Mouse (Mus musculus) intestine, embryonic 14.5 days (tissue): ENCODE measurements around the gene Xpnpep1. TPM values are rescaled to one million over a fixed set of nuclear protein-coding genes. Genes with fewer than 3 reads are reported as not detected.

Source experiments
- ATAC-seq: fragments of 200-750 bp; cut with Nextera tagmentation; replicated peaks from 2 replicates; pipeline ENCODE4 v1.8.0; 2017; ENCODE audit warnings: low read depth, moderate number of reproducible peaks, moderate TSS enrichment, moderate library complexity; ENCODE audit not compliant: low FRiP score, low TSS enrichment
- DNase-seq: peaks from one replicate; pipeline ENCODE4 v3.0.0-alpha.2; 2018; ENCODE audit warnings: low spot score
- H3K27ac ChIP-seq: fragments of 300-500 bp; sonication (generic); 2 replicates; pipeline ENCODE4 v1.5.1; 2014; ENCODE audit warnings: low read depth, mild to moderate bottlenecking, control low read depth
- H3K27me3 ChIP-seq: fragments of 300-500 bp; sonication (generic); replicated peaks from 2 replicates; pipeline ENCODE4 v1.6.1; 2014; ENCODE audit warnings: low read length, control low read depth; ENCODE audit not compliant: control insufficient read depth, insufficient read depth
- H3K36me3 ChIP-seq: fragments of 300-500 bp; sonication (generic); 2 replicates; pipeline ENCODE4 v1.6.1; 2014; ENCODE audit warnings: low read length, control low read depth; ENCODE audit not compliant: control insufficient read depth, insufficient read depth
- H3K4me1 ChIP-seq: fragments of 300-500 bp; sonication (generic); replicated peaks from 2 replicates; pipeline ENCODE4 v1.6.1; 2014; ENCODE audit warnings: low read length, control low read depth, mixed read lengths; ENCODE audit not compliant: control insufficient read depth, insufficient read depth
- H3K4me2 ChIP-seq: fragments of 300-500 bp; sonication (generic); 2 replicates; pipeline ENCODE4 v1.6.1; 2014; ENCODE audit warnings: low read length
- H3K4me3 ChIP-seq: fragments of 300-500 bp; sonication (generic); 2 replicates; pipeline ENCODE4 v1.5.1; 2014; ENCODE audit warnings: low read depth, low read length, control low read depth, mixed read lengths
- H3K9ac ChIP-seq: fragments of 300-500 bp; sonication (generic); 2 replicates; pipeline ENCODE4 v1.6.1; 2014; ENCODE audit warnings: mild to moderate bottlenecking, low read length
- H3K9me3 ChIP-seq: fragments of 300-500 bp; sonication (generic); 2 replicates; pipeline ENCODE4 v1.6.1; 2016; ENCODE audit warnings: low read length, control low read depth; ENCODE audit not compliant: control insufficient read depth
- WGBS: fragments of 180-500 bp; shearing (Covaris S2); extraction: QIAGEN DNeasy Blood & Tissue Kit; methylation state at CpG from one replicate; pipeline ENCODE4 v1.1.7; 2014; 5-methylcytosine and 5-hydroxymethylcytosine counted together
- polyA plus RNA-seq: library from polyadenylated mRNA; unstranded; fragments of >200 nt; fragmentation: Nextera tagmentation; extraction: Ambion mirVana; gene quantifications from 2 replicates; pipeline ENCODE4 v1.2.1, GENCODE M21; 2014

Gene Xpnpep1
- polyA plus RNA-seq, 1 experiment from 2014 or later, result 185 TPM

DNA sequence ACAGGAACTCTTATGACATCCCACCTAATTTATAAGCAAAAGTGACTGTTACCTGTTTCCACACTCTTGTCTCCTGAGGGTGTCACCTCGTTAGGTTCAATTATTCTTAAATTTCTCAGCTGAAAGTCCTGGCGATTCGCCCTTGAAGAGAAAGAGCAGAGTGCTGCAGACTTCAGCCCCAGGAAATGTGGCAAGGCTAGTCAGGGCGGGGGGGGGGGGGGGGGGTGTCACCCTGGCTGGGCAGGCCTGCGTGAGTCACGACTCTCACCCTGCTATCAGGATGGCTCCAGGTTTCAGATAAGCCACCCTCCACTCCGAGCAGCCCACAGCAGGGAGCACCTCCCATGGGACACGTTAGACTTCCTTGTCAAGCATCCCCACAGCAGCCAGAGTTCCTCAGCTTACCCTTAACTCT lies 8.1 kb downstream of the Xpnpep1 start:
- H3K9me3 ChIP-seq, result no peaks in the 10 kb centered on the region
- no peak overlapping the region for H3K4me2 ChIP-seq
- H3K27me3 ChIP-seq, result no peaks in the 10 kb centered on the region
- no peak overlapping the region for H3K9ac ChIP-seq
- 53% methylated on average over 7 of the region's 8 CpGs for WGBS
- no peak overlapping the region for H3K27ac ChIP-seq
- peaks cover 1% of the 10 kb centered on the region; the same call in 1 of the 2 replicates for H3K4me1 ChIP-seq
- ATAC-seq (peak; percentile 79; the same call in 1 of the 2 replicates), DNase-seq (no peak)
- peaks cover 19% of the 10 kb centered on the region; the same call in 1 of the 2 replicates for H3K36me3 ChIP-seq
- H3K4me3 ChIP-seq, result no peak overlapping the region

DNA sequence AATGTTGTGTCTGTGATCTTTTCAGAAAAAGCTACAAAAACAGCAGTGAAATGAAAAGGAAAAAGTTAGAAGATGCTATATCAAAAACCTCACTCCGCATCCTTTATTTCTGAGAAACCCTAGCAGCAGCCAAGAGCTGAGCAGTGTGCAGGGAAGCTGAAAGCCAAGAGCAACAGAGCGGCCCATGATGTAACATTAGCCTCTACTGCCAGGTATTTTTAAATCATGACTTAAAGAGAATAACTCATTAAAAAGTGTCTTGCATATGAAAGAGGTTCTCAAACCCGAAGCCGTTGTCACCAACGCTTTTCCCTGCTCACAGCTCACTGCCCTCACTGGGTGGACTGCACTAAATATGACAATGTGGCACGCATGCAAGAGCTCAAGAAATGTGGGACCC lies 9.7 kb downstream of the Xpnpep1 start:
- Histone ChIP-seq H3K27me3 (no peaks in the 10 kb centered on the region), H3K36me3 (peaks cover 32% of the 10 kb centered on the region), H3K27ac (no peak overlapping the region), H3K9ac (no peak overlapping the region), H3K9me3 (no peaks in the 10 kb centered on the region), H3K4me3 (no peak overlapping the region), H3K4me1 (no peaks in the 10 kb centered on the region), H3K4me2 (no peak overlapping the region)
- 97% methylated on average over 6 of the region's 6 CpGs for WGBS
- DNase-seq (no peak), ATAC-seq (no peak)

DNA sequence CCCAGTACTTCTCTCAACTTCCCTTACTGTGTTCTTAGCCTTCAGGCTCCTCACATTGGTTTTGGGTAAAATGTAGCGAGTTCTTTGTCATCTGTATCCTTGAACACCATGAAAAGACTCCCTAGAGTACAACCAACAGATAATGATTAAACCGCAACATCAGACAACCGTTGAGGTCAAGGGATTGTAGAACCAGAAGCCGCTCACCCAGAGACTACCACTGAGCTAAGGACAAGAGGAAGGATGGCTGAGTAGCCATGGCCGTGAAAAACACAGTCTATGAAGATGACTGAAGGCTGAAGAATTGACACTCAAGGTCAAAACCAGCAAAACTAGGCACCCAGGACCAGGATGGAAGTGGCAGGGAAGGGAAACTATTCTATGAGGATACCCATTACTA lies 10.3 kb downstream of the Xpnpep1 start:
- H3K27me3 ChIP-seq, result no peaks in the 10 kb centered on the region
- 94% methylated on average over 5 of the region's 5 CpGs for WGBS
- no peaks in the 10 kb centered on the region for H3K4me1 ChIP-seq
- no peak overlapping the region for H3K4me2 ChIP-seq
- ATAC-seq, result no peak
- no peak overlapping the region for H3K4me3 ChIP-seq
- no peak for DNase-seq
- peaks cover 38% of the 10 kb centered on the region for H3K36me3 ChIP-seq
- no peaks in the 10 kb centered on the region for H3K9me3 ChIP-seq
- H3K27ac ChIP-seq, result no peak overlapping the region
- H3K9ac ChIP-seq, result no peak overlapping the region

DNA sequence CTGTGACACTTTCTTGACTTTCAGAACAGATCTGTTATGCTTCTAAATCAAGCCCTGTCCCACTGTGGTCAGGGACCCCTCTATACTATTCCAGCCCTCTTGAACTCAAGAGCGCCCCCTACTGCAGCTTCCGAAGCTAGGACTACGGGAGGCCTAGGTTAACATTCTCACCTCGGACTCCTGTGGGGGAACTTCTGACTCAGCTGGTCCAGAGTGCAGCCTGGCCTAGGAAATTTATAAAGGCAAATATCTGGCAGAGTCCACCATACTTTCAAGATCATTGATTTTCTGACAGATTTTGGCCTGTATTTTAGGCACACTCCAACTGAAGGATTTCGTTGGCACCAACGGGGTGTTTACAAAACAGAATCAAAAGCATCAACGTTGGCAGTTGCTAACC lies 11.0 kb downstream of the Xpnpep1 start:
- 91% methylated on average over 7 of the region's 7 CpGs for WGBS
- Histone ChIP-seq H3K4me3 (no peak overlapping the region), H3K4me2 (no peak overlapping the region), H3K27ac (no peak overlapping the region), H3K27me3 (no peaks in the 10 kb centered on the region), H3K4me1 (no peaks in the 10 kb centered on the region; the same call in 1 of the 2 replicates), H3K9ac (no peak overlapping the region), H3K9me3 (no peaks in the 10 kb centered on the region), H3K36me3 (peaks cover 44% of the 10 kb centered on the region)
- DNase-seq (no peak), ATAC-seq (no peak)

DNA sequence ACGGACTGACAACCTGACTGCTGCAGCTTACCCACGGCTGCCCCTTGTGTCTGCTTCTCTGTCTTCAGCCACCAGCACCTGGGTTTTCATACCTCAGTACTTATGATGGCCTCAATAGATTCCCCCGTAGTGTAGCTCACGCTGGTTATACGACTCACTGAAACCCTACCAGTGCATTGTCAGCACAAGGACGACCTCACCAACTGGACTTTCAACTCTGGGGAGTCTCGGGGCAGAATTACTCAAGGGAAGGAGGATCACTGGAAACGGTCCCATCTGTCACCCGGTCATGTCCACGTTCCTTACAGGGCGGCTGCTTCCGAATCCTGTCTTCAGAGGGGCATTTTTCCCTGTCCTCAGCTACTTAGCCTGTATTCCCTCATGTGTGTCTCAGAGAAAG lies 11.8 kb downstream of the Xpnpep1 start:
- no peak for ATAC-seq
- H3K9me3 ChIP-seq, result no peaks in the 10 kb centered on the region

DNA sequence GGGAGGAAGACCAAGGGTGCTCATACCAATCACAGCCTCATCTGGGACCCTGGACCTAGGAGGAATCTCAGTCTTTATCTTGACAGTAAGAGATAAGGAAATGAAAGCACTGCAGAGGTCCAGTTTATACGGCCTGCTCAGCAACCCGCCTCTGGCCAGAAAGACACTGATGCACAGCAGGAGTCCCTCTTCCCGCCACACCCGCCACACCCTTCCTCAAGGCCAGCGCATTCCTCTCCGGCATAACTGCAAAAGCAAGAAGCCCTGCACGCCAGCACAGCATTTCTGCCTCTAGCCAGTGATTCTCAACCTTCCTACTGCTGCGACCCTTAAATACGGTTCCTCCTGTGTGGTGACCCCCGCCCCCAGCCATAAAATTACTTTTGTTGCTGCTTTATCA lies 16.8 kb downstream of the Xpnpep1 start:
- H3K4me3 ChIP-seq, result no peak overlapping the region
- no peak overlapping the region for H3K9ac ChIP-seq
- no peak overlapping the region for H3K4me2 ChIP-seq
- no peaks in the 10 kb centered on the region for H3K27me3 ChIP-seq
- 76% methylated on average over 10 of the region's 10 CpGs for WGBS
- H3K4me1 ChIP-seq, result peaks cover 20% of the 10 kb centered on the region; the same call in 1 of the 2 replicates
- H3K27ac ChIP-seq, result no peak overlapping the region
- no peaks in the 10 kb centered on the region for H3K9me3 ChIP-seq
- DNase-seq, result no peak
- H3K36me3 ChIP-seq, result peaks cover 49% of the 10 kb centered on the region
- ATAC-seq, result no peak

More for the DNA sequence above, 11.8 kb downstream of the Xpnpep1 start:
- H3K9ac ChIP-seq, result no peak overlapping the region
- peaks cover 3% of the 10 kb centered on the region; the same call in 1 of the 2 replicates for H3K4me1 ChIP-seq
- no peak overlapping the region for H3K4me2 ChIP-seq
- H3K36me3 ChIP-seq, result peaks cover 52% of the 10 kb centered on the region
- H3K27ac ChIP-seq, result no peak overlapping the region
- H3K27me3 ChIP-seq, result no peaks in the 10 kb centered on the region
- no peak overlapping the region for H3K4me3 ChIP-seq
- 83% methylated on average over 12 of the region's 12 CpGs for WGBS
- DNase-seq, result no peak

DNA sequence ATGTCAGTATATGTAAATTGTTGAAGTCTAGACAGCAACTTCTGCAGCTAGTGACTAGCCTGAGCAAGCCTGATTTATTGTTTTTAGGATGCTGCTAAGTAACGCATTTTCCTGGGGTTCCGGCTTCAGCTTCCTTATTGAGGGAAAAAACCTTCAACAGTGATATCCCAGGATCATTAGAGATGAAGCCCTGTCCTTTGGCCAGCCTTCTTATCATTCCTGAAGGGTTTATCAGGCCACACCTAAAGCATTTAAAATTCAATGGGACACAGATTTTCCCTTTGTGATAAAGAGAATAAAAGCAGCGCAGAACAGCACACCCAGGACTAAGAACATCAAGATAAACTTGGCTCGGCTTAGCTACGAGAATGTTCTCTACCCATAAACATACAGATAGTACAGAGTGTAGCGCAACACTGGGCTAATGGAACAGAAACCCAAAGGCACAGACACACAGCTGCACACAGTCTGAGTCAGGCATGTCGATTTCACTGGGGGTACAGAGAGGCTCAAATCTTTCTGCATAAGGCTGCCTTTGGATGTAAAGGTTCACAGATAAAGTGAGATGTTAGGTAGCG lies 17.9 kb downstream of the Xpnpep1 start:
- no peak overlapping the region for H3K4me3 ChIP-seq
- no peaks in the 10 kb centered on the region for H3K9me3 ChIP-seq
- peaks cover 48% of the 10 kb centered on the region for H3K36me3 ChIP-seq
- H3K27ac ChIP-seq, result 0 out of 2 replicates have a peak overlapping the region, but pooled peaks have one; percentile 43
- ATAC-seq, result peak; percentile 19; the same call in 1 of the 2 replicates
- WGBS, result 50% methylated on average over 8 of the region's 8 CpGs
- no peak overlapping the region for H3K9ac ChIP-seq
- no peak overlapping the region for H3K4me2 ChIP-seq
- DNase-seq, result no peak
- H3K4me1 ChIP-seq, result peaks cover 20% of the 10 kb centered on the region; the same call in 1 of the 2 replicates
- no peaks in the 10 kb centered on the region for H3K27me3 ChIP-seq

DNA sequence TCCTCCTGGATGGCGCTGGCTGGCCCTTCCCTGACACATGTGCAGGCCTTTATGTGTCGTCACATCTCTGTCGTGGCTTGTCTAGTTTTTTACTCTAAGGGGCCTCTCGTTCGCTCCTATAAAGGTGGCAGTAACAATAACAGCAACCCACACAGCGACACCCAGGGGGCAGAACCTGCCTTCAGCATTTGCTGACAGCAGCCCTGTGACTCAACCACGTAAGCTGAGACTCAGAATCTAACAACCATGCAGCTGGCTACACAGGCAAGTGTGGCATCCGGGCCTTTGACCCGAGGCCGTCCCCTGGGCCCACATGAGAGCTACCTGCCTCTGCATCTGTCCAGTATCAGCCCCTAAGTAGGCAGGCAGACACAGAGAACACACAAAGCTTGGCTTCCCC lies 18.5 kb downstream of the Xpnpep1 start:
- Histone ChIP-seq H3K4me3 (no peak overlapping the region), H3K27me3 (no peaks in the 10 kb centered on the region), H3K9ac (no peak overlapping the region), H3K4me1 (peaks cover 20% of the 10 kb centered on the region; the same call in 1 of the 2 replicates), H3K36me3 (peaks cover 47% of the 10 kb centered on the region), H3K9me3 (no peaks in the 10 kb centered on the region), H3K4me2 (no peak overlapping the region), H3K27ac (peak overlapping the region; percentile 9; the same call in 1 of the 2 replicates)
- WGBS, result 71% methylated on average over 10 of the region's 10 CpGs
- 0 out of 2 replicates have a peak, but pooled peaks have one; percentile 21 for ATAC-seq
- no peak for DNase-seq
